Mouse (Mus musculus): ENCODE results near the gene Rnf212. TPM values are rescaled to one million over a fixed set of nuclear protein-coding genes. Genes with fewer than 3 reads are reported as not detected.

The Rnf212 gene
- total RNA-seq, 4 experiments from 2014 or later = not detected

GRCm38 (mm10) chr5:108713096-108713495, 61.7 kb downstream of the Rnf212 start:
- no peak for DNase-seq (ENCODE audit: low spot score)

- DNase-seq (ENCODE audit: low spot score) = no peak
These were observed 62.8 kb downstream of the Rnf212 start for GRCm38 (mm10) chr5:108711968-108712367.

DNA sequence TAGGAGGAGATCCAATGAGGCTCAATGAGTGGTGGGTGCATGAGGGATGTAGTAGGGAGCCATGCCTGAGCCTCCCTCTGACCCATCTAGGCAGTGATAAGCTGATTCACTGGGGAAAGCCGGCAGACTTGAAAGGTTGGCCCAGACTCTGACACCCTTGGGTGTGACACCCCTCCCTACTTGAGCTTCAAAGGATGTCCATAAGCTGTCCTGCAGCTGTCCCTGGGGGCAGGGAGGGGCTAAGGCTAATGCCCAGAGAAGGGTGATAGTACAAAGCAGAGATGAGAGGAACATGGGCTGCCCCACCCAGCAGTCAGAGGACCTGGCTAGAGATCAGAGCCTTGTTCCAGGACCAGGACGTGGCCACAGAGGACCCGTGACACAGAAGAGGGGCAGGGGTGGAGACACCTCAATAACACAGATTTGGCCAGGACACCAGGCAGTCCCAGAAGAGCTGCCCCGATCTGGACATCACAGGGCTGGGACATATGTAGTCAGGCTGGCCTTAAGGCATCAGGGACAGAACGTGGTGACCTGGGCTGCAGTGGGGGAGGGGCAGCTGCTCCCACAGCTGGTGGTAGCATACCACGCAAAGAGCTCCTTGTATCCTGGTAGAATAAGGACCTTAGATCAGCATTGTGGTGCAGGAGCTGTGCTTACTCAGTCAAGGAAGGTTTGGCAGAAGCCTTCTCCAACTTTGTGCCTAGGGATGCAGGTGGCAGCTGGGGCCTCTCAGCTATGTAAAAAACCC, 65.6 kb downstream of the Rnf212 start:
- DNase-seq (ENCODE audit: low spot score) = no peak

GRCm38 (mm10) chr5:108708419-108708818, 66.4 kb downstream of the Rnf212 start:
- DNase-seq (ENCODE audit: low spot score) = no peak

DNA sequence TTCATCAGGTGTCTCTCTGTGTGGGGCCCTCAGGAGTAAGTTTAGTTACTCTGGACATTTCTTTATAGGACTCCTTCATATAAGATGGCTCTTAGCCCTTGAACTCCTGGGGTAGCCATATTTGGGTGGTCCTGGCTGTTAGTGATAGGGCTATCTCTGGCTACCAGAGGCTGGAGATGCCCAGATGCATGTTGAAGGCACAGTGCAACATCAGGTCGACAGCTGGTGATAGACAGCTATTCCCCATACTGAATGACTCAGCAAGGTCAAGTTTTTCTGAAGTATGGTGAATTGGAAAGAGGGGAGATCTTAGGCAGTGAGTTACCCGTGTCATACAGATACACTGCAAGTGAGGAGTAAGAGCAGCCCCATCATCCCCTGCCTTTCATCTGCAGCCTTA, 67.0 kb downstream of the Rnf212 start:
- no peak for DNase-seq (ENCODE audit: low spot score)

GRCm38 (mm10) chr5:108703754-108704626, 70.8 kb downstream of the Rnf212 start:
- no peak for DNase-seq (ENCODE audit: low spot score)

DNA sequence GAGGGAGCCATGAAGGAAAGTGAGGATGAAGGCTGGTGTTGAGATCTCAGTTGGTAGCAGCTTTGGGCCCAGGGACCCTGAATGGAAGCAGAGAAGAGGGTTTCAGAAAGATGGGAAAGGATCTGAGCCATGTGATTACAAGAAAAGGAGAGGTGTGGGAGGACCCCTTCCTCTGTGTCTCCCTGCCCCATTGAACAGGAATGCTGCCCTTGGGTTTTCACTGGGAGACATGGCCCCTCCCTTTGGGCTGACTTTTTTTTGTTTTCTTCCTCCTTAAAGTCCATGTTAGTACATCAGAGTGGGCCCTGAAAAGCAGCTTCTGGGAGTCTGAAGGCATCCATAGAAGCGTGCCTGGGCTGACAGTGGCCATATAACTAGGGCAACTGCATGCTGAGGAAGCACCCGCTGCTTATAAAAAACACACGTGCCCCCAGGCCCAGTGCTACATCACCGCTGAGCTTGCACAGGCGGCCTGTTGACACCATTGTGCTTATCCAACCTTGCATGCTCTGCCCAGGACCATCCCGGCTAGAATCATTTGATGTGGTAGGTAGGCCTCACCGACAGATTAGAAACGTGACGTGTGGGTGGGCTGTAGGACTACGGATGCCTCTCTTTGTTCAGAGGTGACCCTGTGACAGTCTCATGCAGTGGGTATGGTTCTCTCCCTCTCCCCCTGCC, 73.3 kb downstream of the Rnf212 start:
- DNase-seq (ENCODE audit: low spot score) = no peak

DNA sequence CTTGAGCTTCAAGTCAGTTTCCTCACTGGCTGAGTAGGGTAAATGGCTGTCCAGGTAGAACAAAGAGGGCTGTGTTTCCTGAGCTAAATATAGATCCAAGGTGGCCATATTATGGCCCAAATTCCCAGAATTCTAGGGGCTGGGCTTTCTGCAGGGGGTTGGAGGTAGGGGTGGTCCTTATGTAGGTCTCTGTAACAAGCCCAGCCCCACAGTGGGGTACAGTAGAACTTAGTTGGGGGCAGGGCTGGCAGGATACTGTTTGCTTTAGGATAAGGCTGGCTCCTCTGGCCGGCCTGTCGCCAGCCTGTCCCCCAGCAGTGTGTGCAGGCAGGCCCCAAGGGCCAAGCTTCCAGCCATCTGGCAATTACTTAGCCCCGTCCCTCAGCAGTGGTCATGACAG, 74.4 kb downstream of the Rnf212 start:
- DNase-seq (ENCODE audit: low spot score) = no peak

DNA sequence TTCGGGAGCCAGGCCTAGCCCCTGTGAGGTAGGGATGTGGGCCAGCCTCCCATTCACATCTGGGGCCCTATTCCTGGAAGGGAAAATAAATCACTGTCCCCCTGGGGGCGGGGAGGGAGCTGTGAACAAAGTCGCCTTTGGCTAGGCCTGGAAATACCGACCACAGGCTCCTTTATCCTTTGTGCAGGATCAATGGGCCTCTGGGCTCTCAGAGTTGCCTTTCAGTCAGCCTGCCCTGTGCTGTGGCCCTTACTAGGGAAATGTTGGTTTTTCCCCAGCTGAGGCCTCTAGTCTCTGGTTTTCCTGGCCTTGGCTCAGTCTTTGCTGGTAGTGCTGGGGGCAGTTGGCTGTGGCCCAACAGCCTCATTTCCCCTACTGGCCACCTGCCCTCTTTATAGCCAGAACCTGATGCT, 77.4 kb downstream of the Rnf212 start:
- no peak for DNase-seq (ENCODE audit: low spot score)

DNA sequence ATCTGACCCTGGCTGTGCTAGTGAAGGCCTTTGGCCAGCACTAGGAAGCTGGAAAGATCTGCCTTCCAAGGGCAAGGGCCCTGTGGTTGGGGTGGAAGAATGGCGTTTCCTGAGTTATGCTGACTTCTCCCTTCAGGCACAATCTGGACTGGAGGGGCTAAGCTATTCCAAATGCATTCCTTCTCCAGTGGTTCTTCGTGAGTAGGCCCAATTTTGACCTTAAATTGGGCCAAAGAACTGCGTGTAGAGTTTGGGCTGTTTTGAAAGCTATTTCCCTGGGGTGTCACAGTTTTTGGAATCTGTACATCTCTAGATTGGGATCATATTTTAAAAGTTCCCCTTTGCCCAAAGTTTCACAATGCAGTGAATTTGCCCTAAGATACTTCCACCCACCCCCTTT, 78.2 kb downstream of the Rnf212 start:
- no peak for DNase-seq (ENCODE audit: low spot score)

DNA sequence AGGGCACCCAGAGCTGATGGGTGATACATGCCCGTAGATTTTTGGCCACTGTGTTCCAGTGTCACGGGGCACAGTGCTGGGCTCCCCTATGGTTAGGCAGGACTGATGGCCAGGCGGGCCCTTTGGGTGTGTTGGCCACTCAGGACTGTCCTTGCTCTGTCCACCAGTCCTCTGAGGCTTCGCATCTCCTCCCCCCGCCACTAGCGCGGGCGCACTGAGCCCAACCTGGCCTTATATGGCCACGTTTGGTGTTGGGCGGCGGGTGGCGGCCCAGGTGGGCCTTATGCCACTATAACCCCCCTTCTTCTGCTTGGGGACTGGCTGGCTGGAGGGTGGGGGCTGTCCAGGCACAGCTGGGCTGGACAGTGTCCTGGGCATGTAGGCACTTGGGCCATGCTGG, 78.9 kb downstream of the Rnf212 start:
- no peak for DNase-seq (ENCODE audit: low spot score)

- DNase-seq (ENCODE audit: low spot score) = no peak
These were observed 80.2 kb downstream of the Rnf212 start for GRCm38 (mm10) chr5:108694352-108695261.

GRCm38 (mm10) chr5:108693872-108694288, 80.9 kb downstream of the Rnf212 start:
- peak; percentile 79 for DNase-seq (ENCODE audit: low spot score)

DNA sequence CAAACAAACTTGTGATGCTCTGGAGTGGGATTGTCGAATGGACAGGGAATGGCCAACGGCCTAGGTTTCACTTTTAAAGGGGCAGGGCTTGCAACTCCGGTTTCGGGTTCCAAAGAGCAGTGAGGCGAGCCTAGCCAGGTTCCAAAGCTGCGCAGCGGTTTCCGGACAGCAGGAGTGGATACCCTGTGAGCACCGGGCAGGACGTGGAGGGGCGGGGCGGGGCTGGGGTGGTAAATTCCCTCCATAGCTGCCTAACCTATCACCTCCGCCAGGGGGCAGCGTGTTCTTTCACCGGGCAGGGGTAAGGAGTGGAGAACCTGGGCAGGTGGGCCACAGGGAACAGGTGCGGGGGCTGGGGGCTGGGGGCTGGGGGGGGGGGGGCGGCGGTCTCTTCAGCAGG, 82.5 kb downstream of the Rnf212 start, which contains the start of gene Fgfrl1:
Gene Fgfrl1, plus strand, starts transcription at position 112 of the 400 bp plus-strand sequence.
- no peak for DNase-seq (ENCODE audit: low spot score)

DNA sequence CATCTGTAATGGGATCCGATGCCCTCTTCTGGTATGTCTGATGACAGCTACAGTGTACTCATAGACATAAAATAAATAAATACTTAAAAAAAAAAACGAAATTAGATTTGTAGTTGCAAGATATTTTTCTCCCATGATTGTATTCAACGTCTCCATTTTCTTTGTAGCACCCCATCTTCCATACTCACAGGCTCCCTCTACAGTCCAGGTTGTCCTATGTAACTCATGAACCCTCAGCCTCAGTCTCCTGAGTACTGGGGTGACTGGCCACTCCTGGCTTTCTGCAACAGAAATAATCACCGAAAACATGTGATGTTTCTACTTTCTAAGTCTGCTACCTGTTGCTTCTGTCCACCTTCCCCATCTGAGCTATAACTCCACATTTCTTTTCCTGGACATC, 83.6 kb downstream of the Rnf212 start:
- no peak for DNase-seq (ENCODE audit: low spot score)

- DNase-seq (ENCODE audit: low spot score) = no peak
These were observed 85.7 kb downstream of the Rnf212 start for GRCm38 (mm10) chr5:108689091-108689490.

DNA sequence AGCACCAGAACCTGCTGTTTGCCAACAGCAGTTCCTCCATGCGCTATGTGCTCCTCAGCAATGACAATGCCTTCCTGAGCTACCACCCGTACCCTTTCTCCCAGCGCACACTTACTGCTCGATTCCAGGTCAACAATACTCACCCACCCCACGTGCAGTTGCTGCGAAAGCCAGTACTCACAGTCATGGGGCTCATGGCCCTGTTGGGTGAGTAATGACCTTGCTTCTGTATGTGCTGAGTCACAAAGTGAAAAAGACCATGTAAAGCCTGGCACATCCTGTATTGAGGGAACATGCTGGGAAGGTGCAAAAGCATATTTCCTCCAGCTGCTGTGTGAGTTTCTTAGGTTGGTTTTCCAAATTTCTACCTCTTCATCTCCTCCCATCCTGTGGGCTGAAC, 93.9 kb downstream of the Rnf212 start:
- DNase-seq (ENCODE audit: low spot score) = no peak

GRCm38 (mm10) chr5:108679909-108680308, 94.9 kb downstream of the Rnf212 start:
- no peak for DNase-seq (ENCODE audit: low spot score)

Measured in heart, adult 8-10 months (tissue).